Mouse (Mus musculus) forebrain, postnatal 0 days (tissue): ENCODE data around the gene Tnnt2. TPM values are rescaled to one million over a fixed set of nuclear protein-coding genes. Genes with fewer than 3 reads are reported as not detected.

Experiments
- ATAC-seq: fragments of 200-750 bp; cut with Nextera tagmentation; 2 replicates; pipeline ENCODE4 v1.8.0; 2017; ENCODE audit warnings: mild to moderate bottlenecking, moderate library complexity
- DNase-seq: peaks from one replicate; pipeline ENCODE4 v3.0.0-alpha.2; 2015
- H3K27ac ChIP-seq: fragments of 300-500 bp; sonication (generic); 2 replicates; pipeline ENCODE4 v1.5.1; 2014; ENCODE audit warnings: low read depth, mild to moderate bottlenecking, antibody characterized with exemption, low read length, moderate library complexity, mixed read lengths
- H3K27me3 ChIP-seq: fragments of 300-500 bp; sonication (generic); 2 replicates; pipeline ENCODE4 v1.6.1; 2014; ENCODE audit warnings: mild to moderate bottlenecking, low read length, mixed read lengths; ENCODE audit not compliant: insufficient read depth
- H3K36me3 ChIP-seq: fragments of 300-500 bp; sonication (generic); 2 replicates; pipeline ENCODE4 v1.6.1; 2014; ENCODE audit warnings: mild to moderate bottlenecking, moderate library complexity; ENCODE audit not compliant: insufficient read depth
- H3K4me1 ChIP-seq: fragments of 300-500 bp; sonication (generic); 2 replicates; pipeline ENCODE4 v1.6.1; 2014; ENCODE audit warnings: antibody characterized with exemption; ENCODE audit not compliant: insufficient read depth
- H3K4me2 ChIP-seq: fragments of 300-500 bp; sonication (generic); 2 replicates; pipeline ENCODE4 v1.6.1; 2014; ENCODE audit warnings: low read depth, mild to moderate bottlenecking, moderate library complexity
- H3K4me3 ChIP-seq: fragments of 300-500 bp; sonication (generic); 2 replicates; pipeline ENCODE4 v1.5.1; 2014; ENCODE audit warnings: low read depth, low read length, mixed read lengths
- H3K9ac ChIP-seq: fragments of 300-500 bp; sonication (generic); 2 replicates; pipeline ENCODE4 v1.6.1; 2014; ENCODE audit warnings: mild to moderate bottlenecking
- H3K9me3 ChIP-seq: fragments of 300-500 bp; sonication (generic); 2 replicates; pipeline ENCODE4 v1.6.1; 2016; ENCODE audit warnings: low read length
- CTCF ChIP-seq: sonication (generic); IDR thresholded peaks from 2 replicates; pipeline ENCODE4 v1.5.1; 2016; ENCODE audit warnings: antibody characterized with exemption, control low read depth, low read depth
- WGBS: fragments of 180-500 bp; shearing (Covaris S2); extraction: QIAGEN DNeasy Blood & Tissue Kit; methylation state at CpG from one replicate; pipeline ENCODE4 v1.1.7; 2014; 5-methylcytosine and 5-hydroxymethylcytosine counted together
- polyA plus RNA-seq: library from polyadenylated mRNA; unstranded; fragments of >200 nt; fragmentation: Nextera tagmentation; extraction: Ambion mirVana; gene quantifications from 2 replicates; pipeline ENCODE4 v1.2.1, GENCODE M21; 2015
- total RNA-seq: library from RNA; depleted of rRNA; stranded (reverse); fragments of >200 nt; gene quantifications from 2 replicates; pipeline ENCODE4 v1.2.3, GENCODE M21; 2014

The Tnnt2 gene
- total and polyA plus RNA-seq, 2 experiments from 2014 or later: 0.63 to 0.67 TPM

DNA sequence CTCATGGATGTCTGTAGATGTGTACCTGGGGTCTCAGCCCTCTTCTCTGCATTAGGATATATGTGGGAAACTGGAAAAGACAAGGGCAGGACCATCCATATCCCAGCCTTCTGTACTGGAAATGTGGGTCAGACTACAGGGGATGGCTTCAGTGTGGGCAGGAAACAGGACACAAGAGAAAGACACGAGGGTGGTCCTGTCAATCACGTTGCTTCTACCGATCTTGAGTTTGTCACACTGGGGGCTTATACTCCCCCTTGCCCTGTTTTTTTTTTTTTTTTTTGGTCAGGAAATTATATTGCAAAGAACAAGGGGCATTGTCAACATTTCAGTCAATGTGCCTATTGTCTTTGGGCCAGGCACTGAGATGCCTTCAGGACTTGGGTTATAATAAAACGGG lies 2.5 kb downstream of the Tnnt2 start:
- no peaks in the 10 kb centered on the region for H3K27me3 ChIP-seq
- H3K36me3 ChIP-seq: no peaks in the 10 kb centered on the region
- 73% methylated on average over 4 of the region's 4 CpGs for WGBS
- H3K9ac ChIP-seq: no peak overlapping the region
- no peaks in the 10 kb centered on the region for H3K9me3 ChIP-seq
- no peak overlapping the region for H3K4me2 ChIP-seq
- DNase-seq (no peak), ATAC-seq (no peak)
- H3K4me1 ChIP-seq: no peaks in the 10 kb centered on the region
- no peak overlapping the region for H3K4me3 ChIP-seq
- no peak overlapping the region for H3K27ac ChIP-seq
- no peak for TF ChIP-seq CTCF

DNA sequence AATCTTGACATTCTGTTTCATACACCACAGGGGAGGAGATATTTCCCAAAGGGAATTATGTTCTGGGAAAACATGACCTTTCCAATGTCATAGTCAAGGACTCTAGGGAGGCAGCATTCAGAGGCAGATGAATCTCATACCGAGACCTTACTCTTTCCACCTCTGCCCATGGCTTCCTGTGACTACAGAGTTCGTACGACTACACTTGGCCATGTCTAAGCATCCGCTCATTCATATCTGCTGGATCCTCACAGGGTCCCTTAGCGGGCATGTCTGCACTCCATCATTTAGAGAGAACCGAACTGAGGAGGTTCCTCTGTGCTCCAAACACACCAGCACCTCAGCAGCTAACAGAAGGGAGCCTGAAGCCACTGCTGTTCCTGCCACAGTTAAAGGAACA lies 2.9 kb downstream of the Tnnt2 start:
- 87% methylated on average over 6 of the region's 6 CpGs for WGBS
- H3K4me3 ChIP-seq: no peak overlapping the region
- no peaks in the 10 kb centered on the region for H3K36me3 ChIP-seq
- no peak for ATAC-seq
- no peak for DNase-seq
- no peak overlapping the region for H3K9ac ChIP-seq
- H3K4me2 ChIP-seq: no peak overlapping the region
- H3K9me3 ChIP-seq: no peaks in the 10 kb centered on the region
- H3K27ac ChIP-seq: no peak overlapping the region
- no peaks in the 10 kb centered on the region for H3K4me1 ChIP-seq
- H3K27me3 ChIP-seq: no peaks in the 10 kb centered on the region
- no peak for TF ChIP-seq CTCF

GRCm38 (mm10) chr1:135840675-135841395 lies 4.7 kb downstream of the Tnnt2 start:
- no peaks in the 10 kb centered on the region for H3K27me3 ChIP-seq
- 72% methylated on average over 15 of the region's 15 CpGs for WGBS
- no peaks in the 10 kb centered on the region for H3K4me1 ChIP-seq
- ATAC-seq: no peak
- H3K36me3 ChIP-seq: no peaks in the 10 kb centered on the region
- H3K9ac ChIP-seq: no peak overlapping the region
- no peak overlapping the region for H3K4me3 ChIP-seq
- H3K9me3 ChIP-seq: no peaks in the 10 kb centered on the region
- H3K4me2 ChIP-seq: no peak overlapping the region
- no peak for TF ChIP-seq CTCF
- no peak overlapping the region for H3K27ac ChIP-seq
- DNase-seq: no peak

- Histone ChIP-seq H3K27ac (no peak overlapping the region), H3K27me3 (no peaks in the 10 kb centered on the region), H3K4me2 (no peak overlapping the region), H3K9ac (no peak overlapping the region), H3K4me1 (no peaks in the 10 kb centered on the region), H3K4me3 (no peak overlapping the region), H3K9me3 (no peaks in the 10 kb centered on the region), H3K36me3 (no peaks in the 10 kb centered on the region)
- ATAC-seq: no peak
- 85% methylated on average over 10 of the region's 10 CpGs for WGBS
- TF ChIP-seq CTCF: no peak
- DNase-seq: no peak
Measured at GRCm38 (mm10) chr1:135843519-135844262, 7.5 kb downstream of the Tnnt2 start.

GRCm38 (mm10) chr1:135844481-135844880 lies 8.3 kb downstream of the Tnnt2 start:
- Histone ChIP-seq H3K36me3 (no peaks in the 10 kb centered on the region), H3K27me3 (no peaks in the 10 kb centered on the region), H3K9ac (no peak overlapping the region), H3K4me3 (no peak overlapping the region), H3K27ac (no peak overlapping the region), H3K4me1 (no peaks in the 10 kb centered on the region), H3K4me2 (no peak overlapping the region), H3K9me3 (no peaks in the 10 kb centered on the region)
- DNase-seq (no peak), ATAC-seq (no peak)
- no peak for TF ChIP-seq CTCF
- 86% methylated on average over 6 of the region's 6 CpGs for WGBS

- Histone ChIP-seq H3K4me3 (no peak overlapping the region), H3K27ac (no peak overlapping the region), H3K36me3 (no peaks in the 10 kb centered on the region), H3K4me2 (no peak overlapping the region), H3K4me1 (no peaks in the 10 kb centered on the region), H3K27me3 (no peaks in the 10 kb centered on the region), H3K9ac (no peak overlapping the region), H3K9me3 (no peaks in the 10 kb centered on the region)
- WGBS: 82% methylated on average over 5 of the region's 5 CpGs
- TF ChIP-seq CTCF: no peak
- DNase-seq (no peak), ATAC-seq (no peak)
Measured at GRCm38 (mm10) chr1:135846632-135847031, 10.5 kb downstream of the Tnnt2 start.

DNA sequence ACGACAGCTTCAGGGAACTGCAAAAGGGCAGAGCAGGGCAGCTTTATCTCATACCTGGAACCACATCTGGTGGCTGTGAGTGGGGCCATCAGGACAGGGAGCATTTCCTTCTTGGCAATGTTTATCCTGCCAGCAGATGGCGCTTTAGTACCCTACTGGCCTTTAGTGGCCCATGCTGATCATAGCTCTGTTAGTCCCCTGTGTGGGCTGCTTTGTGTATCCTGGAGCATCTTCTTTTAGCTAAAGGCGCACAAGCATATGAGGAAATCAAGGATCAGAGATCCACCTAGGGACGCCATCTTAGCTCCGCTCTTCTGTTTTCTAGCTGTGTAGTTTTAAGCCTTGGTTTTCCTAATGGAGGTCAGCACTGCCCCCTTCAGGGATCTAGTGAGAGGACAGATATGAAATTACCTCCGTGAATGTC lies 11.0 kb downstream of the Tnnt2 start:
- peak; percentile 30 for DNase-seq
- no peak for ATAC-seq
- no peak overlapping the region for H3K4me3 ChIP-seq

More for the DNA sequence above, 11.0 kb downstream of the Tnnt2 start:
- Histone ChIP-seq H3K36me3 (no peaks in the 10 kb centered on the region), H3K27me3 (no peaks in the 10 kb centered on the region), H3K9me3 (no peaks in the 10 kb centered on the region), H3K4me1 (no peaks in the 10 kb centered on the region), H3K27ac (no peak overlapping the region), H3K9ac (no peak overlapping the region), H3K4me2 (no peak overlapping the region)
- peak; percentile 60 for TF ChIP-seq CTCF
- 33% methylated on average over 6 of the region's 6 CpGs for WGBS
